Mouse (Mus musculus): Measurements from ENCODE around the gene Tbata.

DNA sequence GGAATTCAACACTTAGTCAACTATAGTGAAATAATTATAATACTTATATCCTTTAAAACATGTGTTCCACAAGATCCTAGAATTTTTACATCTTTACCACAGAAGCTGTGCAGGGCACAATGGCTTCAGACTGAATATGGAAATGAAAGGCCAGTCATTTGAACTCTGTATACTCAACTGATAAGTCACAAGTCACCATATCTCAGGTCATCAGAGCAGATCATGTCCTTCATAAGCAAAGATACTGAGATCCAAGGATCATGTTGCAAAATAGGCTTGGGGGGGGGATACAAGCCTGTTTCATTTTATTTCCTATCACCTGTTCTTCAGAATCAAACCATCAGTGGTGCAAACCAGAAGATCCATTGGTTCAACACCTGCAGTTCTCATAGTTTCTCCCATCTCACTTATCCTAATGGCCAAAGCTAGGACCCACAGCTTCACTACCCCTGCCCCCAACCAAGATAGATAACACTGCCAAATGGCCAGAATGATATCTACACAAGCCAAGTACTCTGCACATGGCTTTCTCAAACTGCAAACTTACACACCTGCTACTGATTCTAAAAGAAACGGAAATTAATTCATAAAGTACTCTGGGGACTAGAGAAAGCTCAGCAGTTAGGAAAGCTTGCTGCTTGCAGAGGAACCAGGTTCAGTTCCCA lies 42.9 kb upstream of the Tbata start:
- TF ChIP-seq CTCF (IDR thresholded peaks at IDR 0.05 in 2 of 3, conservative IDR thresholded peaks at IDR 0.05 in 1 of 3; ENCODE audit: control insufficient read depth in 1 of 3, insufficient read depth in 1 of 3, low read depth in 2 of 3, low read length in 3 of 3, poor library complexity in 1 of 3, severe bottlenecking in 1 of 3) (no peak), CHD1 (IDR thresholded peaks at IDR 0.05; ENCODE audit: low read depth, low read length) (no peak), MXI1 (IDR thresholded peaks at IDR 0.05; ENCODE audit: low read depth, low read length) (no peak), ZNF384 (IDR thresholded peaks at IDR 0.05; ENCODE audit: low read depth, low read length) (no peak), GATA1 (IDR thresholded peaks at IDR 0.05; ENCODE audit: low read depth, low read length) (no peak), BHLHE40 (IDR thresholded peaks at IDR 0.05; ENCODE audit: borderline replicate concordance, low read depth, low read length) (no peak), SMC3 (IDR thresholded peaks at IDR 0.05; ENCODE audit: low read depth, low read length) (no peak), ZKSCAN1 (IDR thresholded peaks at IDR 0.05; ENCODE audit: low read depth, low read length) (no peak), NELFE (IDR thresholded peaks at IDR 0.05; ENCODE audit: low read depth, low read length) (no peak)
